Mouse (Mus musculus): ENCODE results near the gene Lsm12. TPM values are rescaled to one million over a fixed set of nuclear protein-coding genes. Genes with fewer than 3 reads are reported as not detected.

Lsm12 gene
- polyA plus RNA-seq, 2 experiments, result 15.4 to 51.4 TPM

GRCm38 (mm10) chr11:102116241-102116640 lies 68.9 kb downstream of the Lsm12 start:
- no peak for TF ChIP-seq EP300 (IDR thresholded peaks at IDR 0.05; ENCODE audit: low read depth)
- TF ChIP-seq CTCF (IDR thresholded peaks at IDR 0.05; ENCODE audit: low read depth), result no peak
- Histone ChIP-seq H3K4me2 (ENCODE audit: low read depth) (no peak overlapping the region; the same call in 1 of the 2 replicates), H3K27ac (no peak overlapping the region; the same call in 1 of the 2 replicates), H3K27me3 (ENCODE audit: control insufficient read depth, insufficient read depth, low read length) (peaks cover 5% of the 10 kb centered on the region), H3K9me3 (ENCODE audit: control insufficient read depth, low read length) (no peaks in the 10 kb centered on the region; the same call in none of the 2 replicates), H3K36me3 (replicated peaks; ENCODE audit: control insufficient read depth, insufficient read depth, low read depth) (no peaks in the 10 kb centered on the region), H3K4me1 (replicated peaks; ENCODE audit: control insufficient read depth in 2 of 2, insufficient read depth in 2 of 2, low read length in 1 of 2) (peaks cover 14 to 24% of the 10 kb centered on the region in 2 experiments), H3K9ac (replicated peaks) (no peak overlapping the region), H3K4me3 (ENCODE audit: insufficient read depth in 1 of 2, low read depth in 2 of 2, low read length in 2 of 2) (no peak overlapping the region)
- no peak for DNase-seq (ENCODE audit: low read depth in 3 of 3, low spot score in 3 of 3)
- 23% methylated on average over 8 of the region's 8 CpGs for WGBS (ENCODE audit: insufficient replicate concordance)
- peak; percentile 62; the same call in 1 of the 2 replicates for ATAC-seq (ENCODE audit: insufficient read depth)

Small RNA genes lying within 50 kb of the gene (microRNA-seq; reads per million reads assigned to microRNA genes)
- gene Mir8101, result 5.9 reads per million, percentile 10 among the genes with 10 or more reads in this experiment

Other genes with a start within 250 kb of the Lsm12 start
- gene Sost, start 218.3 kb downstream of the Lsm12 start, polyA plus RNA-seq (2012; rRNA removed), result 0.04 and 0.12 TPM in 2 replicates
- gene Sost, start 218.3 kb downstream of the Lsm12 start, polyA plus RNA-seq (2014; fragmentation: Nextera tagmentation; extraction: Ambion mirVana), result not detected in 2 replicates
- gene Cfap97d1, start 201.0 kb downstream of the Lsm12 start, polyA plus RNA-seq (2012; rRNA removed), result not detected in 2 replicates
- gene Cfap97d1, start 201.0 kb downstream of the Lsm12 start, polyA plus RNA-seq (2014; fragmentation: Nextera tagmentation; extraction: Ambion mirVana), result not detected in 2 replicates
- 3.3 and 4.8 TPM in 2 replicates for gene Dusp3, start 198.3 kb downstream of the Lsm12 start, polyA plus RNA-seq (2012; rRNA removed)
- 6.3 and 7.2 TPM in 2 replicates for gene Dusp3, start 198.3 kb downstream of the Lsm12 start, polyA plus RNA-seq (2014; fragmentation: Nextera tagmentation; extraction: Ambion mirVana)
- 0.21 and 0.27 TPM in 2 replicates for gene Mpp3, start 156.8 kb downstream of the Lsm12 start, polyA plus RNA-seq (2012; rRNA removed)
- not detected in 2 replicates for gene Mpp3, start 156.8 kb downstream of the Lsm12 start, polyA plus RNA-seq (2014; fragmentation: Nextera tagmentation; extraction: Ambion mirVana)
- gene Cd300lg, start 143.8 kb downstream of the Lsm12 start, polyA plus RNA-seq (2012; rRNA removed), result 0.29 and 0.38 TPM in 2 replicates
- gene Cd300lg, start 143.8 kb downstream of the Lsm12 start, polyA plus RNA-seq (2014; fragmentation: Nextera tagmentation; extraction: Ambion mirVana), result 0.56 and 0.59 TPM in 2 replicates
- gene Mpp2, start 96.8 kb downstream of the Lsm12 start, polyA plus RNA-seq (2012; rRNA removed), result 11.9 and 13.1 TPM in 2 replicates
- gene Mpp2, start 96.8 kb downstream of the Lsm12 start, polyA plus RNA-seq (2014; fragmentation: Nextera tagmentation; extraction: Ambion mirVana), result 7.4 and 10.6 TPM in 2 replicates
- not detected in 2 replicates for gene Ppy, start 84.0 kb downstream of the Lsm12 start, polyA plus RNA-seq (2012; rRNA removed)
- gene Ppy, start 84.0 kb downstream of the Lsm12 start, polyA plus RNA-seq (2014; fragmentation: Nextera tagmentation; extraction: Ambion mirVana), result not detected in 2 replicates
- gene Pyy, start 77.5 kb downstream of the Lsm12 start, polyA plus RNA-seq (2012; rRNA removed), result 0.22 and 0.57 TPM in 2 replicates
- not detected in 2 replicates for gene Pyy, start 77.5 kb downstream of the Lsm12 start, polyA plus RNA-seq (2014; fragmentation: Nextera tagmentation; extraction: Ambion mirVana)
- 10.1 and 11.3 TPM in 2 replicates for gene Nags, start 39.8 kb downstream of the Lsm12 start, polyA plus RNA-seq (2012; rRNA removed)
- gene Nags, start 39.8 kb downstream of the Lsm12 start, polyA plus RNA-seq (2014; fragmentation: Nextera tagmentation; extraction: Ambion mirVana), result 7.2 and 7.5 TPM in 2 replicates
- 8.9 and 9.2 TPM in 2 replicates for gene Tmem101, start 28.9 kb downstream of the Lsm12 start, polyA plus RNA-seq (2012; rRNA removed)
- 7.8 and 8.5 TPM in 2 replicates for gene Tmem101, start 28.9 kb downstream of the Lsm12 start, polyA plus RNA-seq (2014; fragmentation: Nextera tagmentation; extraction: Ambion mirVana)
- gene G6pc3, start 4.3 kb upstream of the Lsm12 start, polyA plus RNA-seq (2012; rRNA removed), result 12.6 and 14.8 TPM in 2 replicates
- 7.3 and 10.1 TPM in 2 replicates for gene G6pc3, start 4.3 kb upstream of the Lsm12 start, polyA plus RNA-seq (2014; fragmentation: Nextera tagmentation; extraction: Ambion mirVana)
- 8.8 and 10.0 TPM in 2 replicates for gene Hdac5, start 44.9 kb upstream of the Lsm12 start, polyA plus RNA-seq (2012; rRNA removed)
- 6.4 and 7.3 TPM in 2 replicates for gene Hdac5, start 44.9 kb upstream of the Lsm12 start, polyA plus RNA-seq (2014; fragmentation: Nextera tagmentation; extraction: Ambion mirVana)
- 10.9 and 11.3 TPM in 2 replicates for gene BC030867, start 63.6 kb upstream of the Lsm12 start, polyA plus RNA-seq (2012; rRNA removed)
- 10.8 and 13.2 TPM in 2 replicates for gene BC030867, start 63.6 kb upstream of the Lsm12 start, polyA plus RNA-seq (2014; fragmentation: Nextera tagmentation; extraction: Ambion mirVana)
- 0.39 and 0.44 TPM in 2 replicates for gene Asb16, start 83.4 kb upstream of the Lsm12 start, polyA plus RNA-seq (2012; rRNA removed)
- gene Asb16, start 83.4 kb upstream of the Lsm12 start, polyA plus RNA-seq (2014; fragmentation: Nextera tagmentation; extraction: Ambion mirVana), result 0.05 and 0.08 TPM in 2 replicates
- 19.1 and 19.8 TPM in 2 replicates for gene Tmub2, start 99.6 kb upstream of the Lsm12 start, polyA plus RNA-seq (2012; rRNA removed)
- gene Tmub2, start 99.6 kb upstream of the Lsm12 start, polyA plus RNA-seq (2014; fragmentation: Nextera tagmentation; extraction: Ambion mirVana), result 19.3 and 24.7 TPM in 2 replicates
- 11.0 and 11.6 TPM in 2 replicates for gene Atxn7l3, start 111.3 kb upstream of the Lsm12 start, polyA plus RNA-seq (2012; rRNA removed)
- 3.6 and 4.7 TPM in 2 replicates for gene Atxn7l3, start 111.3 kb upstream of the Lsm12 start, polyA plus RNA-seq (2014; fragmentation: Nextera tagmentation; extraction: Ambion mirVana)
- gene Ubtf, start 134.4 kb upstream of the Lsm12 start, polyA plus RNA-seq (2012; rRNA removed), result 19.9 and 34.7 TPM in 2 replicates
- gene Ubtf, start 134.4 kb upstream of the Lsm12 start, polyA plus RNA-seq (2014; fragmentation: Nextera tagmentation; extraction: Ambion mirVana), result 42.5 and 48.8 TPM in 2 replicates
- 570 and 632 TPM in 2 replicates for gene Slc4a1, start 180.9 kb upstream of the Lsm12 start, polyA plus RNA-seq (2012; rRNA removed)
- 606 and 703 TPM in 2 replicates for gene Slc4a1, start 180.9 kb upstream of the Lsm12 start, polyA plus RNA-seq (2014; fragmentation: Nextera tagmentation; extraction: Ambion mirVana)
- 1.4 and 1.9 TPM in 2 replicates for gene Rundc3a, start 208.1 kb upstream of the Lsm12 start, polyA plus RNA-seq (2012; rRNA removed)
- gene Rundc3a, start 208.1 kb upstream of the Lsm12 start, polyA plus RNA-seq (2014; fragmentation: Nextera tagmentation; extraction: Ambion mirVana), result 1.0 and 1.2 TPM in 2 replicates
- gene Slc25a39, start 222.7 kb upstream of the Lsm12 start, polyA plus RNA-seq (2012; rRNA removed), result 167 and 187 TPM in 2 replicates
- gene Slc25a39, start 222.7 kb upstream of the Lsm12 start, polyA plus RNA-seq (2014; fragmentation: Nextera tagmentation; extraction: Ambion mirVana), result 339 and 363 TPM in 2 replicates
- 25.4 and 28.9 TPM in 2 replicates for gene Grn, start 245.0 kb upstream of the Lsm12 start, polyA plus RNA-seq (2012; rRNA removed)
- 34.1 and 41.4 TPM in 2 replicates for gene Grn, start 245.0 kb upstream of the Lsm12 start, polyA plus RNA-seq (2014; fragmentation: Nextera tagmentation; extraction: Ambion mirVana)

Measured in liver, embryonic 14.5 days (tissue).